Mouse (Mus musculus) lung, embryonic 14.5 days (tissue): ENCODE data around the gene Kdm1b. TPM values are rescaled to one million over a fixed set of nuclear protein-coding genes. Genes with fewer than 3 reads are reported as not detected.

Experiments used
- ATAC-seq: fragments of 200-750 bp; cut with Nextera tagmentation; 2 replicates; pipeline ENCODE4 v1.8.0; 2017; ENCODE audit warnings: mild to moderate bottlenecking, moderate TSS enrichment, moderate library complexity; ENCODE audit not compliant: insufficient read depth
- DNase-seq: peaks from one replicate; pipeline ENCODE4 v3.0.0-alpha.2; 2015
- H3K27ac ChIP-seq: fragments of 300-500 bp; sonication (generic); 2 replicates; pipeline ENCODE4 v1.5.1; 2014; ENCODE audit warnings: low read depth, mild to moderate bottlenecking, moderate library complexity
- H3K27me3 ChIP-seq: fragments of 300-500 bp; sonication (generic); 2 replicates; pipeline ENCODE4 v1.6.1; 2014; ENCODE audit warnings: low read length, control low read depth; ENCODE audit not compliant: insufficient read depth
- H3K36me3 ChIP-seq: fragments of 300-500 bp; sonication (generic); 2 replicates; pipeline ENCODE4 v1.6.1; 2014; ENCODE audit warnings: control low read depth; ENCODE audit not compliant: insufficient read depth
- H3K4me1 ChIP-seq: fragments of 300-500 bp; sonication (generic); 2 replicates; pipeline ENCODE4 v1.6.1; 2014; ENCODE audit warnings: antibody characterized with exemption, control low read depth; ENCODE audit not compliant: insufficient read depth
- H3K4me2 ChIP-seq: fragments of 300-500 bp; sonication (generic); 2 replicates; pipeline ENCODE4 v1.6.1; 2014; ENCODE audit warnings: mild to moderate bottlenecking
- H3K4me3 ChIP-seq: fragments of 300-500 bp; sonication (generic); 2 replicates; pipeline ENCODE4 v1.5.1; 2014; ENCODE audit warnings: low read depth, low read length
- H3K9ac ChIP-seq: fragments of 300-500 bp; sonication (generic); 2 replicates; pipeline ENCODE4 v1.6.1; 2014
- H3K9me3 ChIP-seq: fragments of 300-500 bp; sonication (generic); 2 replicates; pipeline ENCODE4 v1.6.1; 2016; ENCODE audit warnings: low read depth, low read length, control low read depth
- CTCF ChIP-seq: IDR thresholded peaks from 2 replicates; pipeline ENCODE4 v1.5.1; 2016; ENCODE audit warnings: antibody characterized with exemption, low read depth
- WGBS: fragments of 180-500 bp; shearing (Covaris S2); extraction: QIAGEN DNeasy Blood & Tissue Kit; methylation state at CpG from one replicate; pipeline ENCODE4 v1.1.7; 2014; 5-methylcytosine and 5-hydroxymethylcytosine counted together
- polyA plus RNA-seq: library from polyadenylated mRNA; unstranded; fragments of >200 nt; fragmentation: Nextera tagmentation; extraction: Ambion mirVana; gene quantifications from 2 replicates; pipeline ENCODE4 v1.2.1, GENCODE M21; 2014

Gene Kdm1b
- polyA plus RNA-seq, 1 experiment from 2014 or later, result 11.8 TPM

DNA sequence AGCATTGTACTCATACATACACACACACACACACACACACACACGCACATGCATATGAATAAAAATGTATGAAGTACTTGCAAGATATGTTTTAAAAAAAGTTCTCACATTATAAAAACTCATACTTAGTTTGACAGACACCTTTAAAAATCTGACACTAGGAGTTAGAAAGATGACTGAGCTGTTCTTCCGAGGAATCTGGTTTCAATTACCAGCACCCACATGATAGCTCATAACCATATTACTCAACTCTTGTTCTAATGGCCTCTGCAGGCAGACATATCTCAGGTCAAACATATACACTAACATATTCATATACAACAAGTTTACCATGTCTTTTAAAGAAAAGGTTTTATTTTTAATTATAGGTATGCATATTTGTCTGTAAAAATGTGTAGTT is 53.3 kb downstream of the Kdm1b start:
- H3K27me3 ChIP-seq, result no peaks in the 10 kb centered on the region
- no peak for TF ChIP-seq CTCF
- H3K9ac ChIP-seq, result no peak overlapping the region
- WGBS, result 83% methylated on average over 2 of the region's 2 CpGs
- H3K9me3 ChIP-seq, result no peaks in the 10 kb centered on the region
- no peak overlapping the region for H3K27ac ChIP-seq
- no peak overlapping the region for H3K4me3 ChIP-seq
- DNase-seq (no peak), ATAC-seq (no peak)
- peaks cover 88% of the 10 kb centered on the region for H3K36me3 ChIP-seq
- H3K4me2 ChIP-seq, result no peak overlapping the region
- no peaks in the 10 kb centered on the region for H3K4me1 ChIP-seq

GRCm38 (mm10) chr13:47099265-47099664 is 56.0 kb downstream of the Kdm1b start:
- peaks cover 73% of the 10 kb centered on the region for H3K36me3 ChIP-seq
- no peak overlapping the region for H3K4me3 ChIP-seq
- no peak overlapping the region for H3K9ac ChIP-seq
- no peaks in the 10 kb centered on the region for H3K9me3 ChIP-seq
- H3K4me2 ChIP-seq, result no peak overlapping the region
- TF ChIP-seq CTCF, result no peak
- WGBS, result 67% methylated on average over 7 of the region's 7 CpGs
- DNase-seq (no peak), ATAC-seq (no peak)
- 0 out of 2 replicates have a peak, but pooled peaks cover 3% of the 10 kb centered on the region for H3K4me1 ChIP-seq
- no peaks in the 10 kb centered on the region for H3K27me3 ChIP-seq
- H3K27ac ChIP-seq, result no peak overlapping the region

GRCm38 (mm10) chr13:47100587-47100986 is 57.3 kb downstream of the Kdm1b start:
- DNase-seq (no peak), ATAC-seq (no peak)
- Histone ChIP-seq H3K9me3 (no peaks in the 10 kb centered on the region), H3K4me1 (0 out of 2 replicates have a peak, but pooled peaks cover 3% of the 10 kb centered on the region), H3K9ac (no peak overlapping the region), H3K27ac (no peak overlapping the region), H3K4me3 (no peak overlapping the region), H3K4me2 (no peak overlapping the region), H3K36me3 (peaks cover 60% of the 10 kb centered on the region), H3K27me3 (no peaks in the 10 kb centered on the region)
- TF ChIP-seq CTCF, result no peak
- WGBS, result 88% methylated on average over 2 of the region's 2 CpGs

- WGBS, result 11% methylated on average over 2 of the region's 2 CpGs
Observed at GRCm38 (mm10) chr13:47104146-47104545, 60.8 kb downstream of the Kdm1b start.

GRCm38 (mm10) chr13:47104856-47105541 is 61.7 kb downstream of the Kdm1b start:
- ATAC-seq (no peak), DNase-seq (peak; percentile 71)
- TF ChIP-seq CTCF, result no peak
- H3K9me3 ChIP-seq, result no peaks in the 10 kb centered on the region
- H3K36me3 ChIP-seq, result peaks cover 20% of the 10 kb centered on the region
- 0 out of 2 replicates have a peak, but pooled peaks cover 3% of the 10 kb centered on the region for H3K4me1 ChIP-seq
- H3K27me3 ChIP-seq, result no peaks in the 10 kb centered on the region
- H3K27ac ChIP-seq, result peak overlapping the region; percentile 100
- H3K4me2 ChIP-seq, result peak overlapping the region; percentile 89
- WGBS, result 0% methylated on average over 25 of the region's 25 CpGs
- H3K9ac ChIP-seq, result peak overlapping the region; percentile 95
- H3K4me3 ChIP-seq, result peak overlapping the region; percentile 86

More at GRCm38 (mm10) chr13:47104146-47104545, 60.8 kb downstream of the Kdm1b start:
- H3K4me1 ChIP-seq, result 0 out of 2 replicates have a peak, but pooled peaks cover 3% of the 10 kb centered on the region
- H3K9ac ChIP-seq, result peak overlapping the region; percentile 95
- ATAC-seq, result no peak
- peak; percentile 42 for DNase-seq
- peaks cover 27% of the 10 kb centered on the region for H3K36me3 ChIP-seq
- H3K9me3 ChIP-seq, result no peaks in the 10 kb centered on the region
- H3K27me3 ChIP-seq, result no peaks in the 10 kb centered on the region
- no peak overlapping the region for H3K27ac ChIP-seq
- TF ChIP-seq CTCF, result no peak
- H3K4me2 ChIP-seq, result peak overlapping the region; percentile 89
- H3K4me3 ChIP-seq, result peak overlapping the region; percentile 86

GRCm38 (mm10) chr13:47105711-47106579 is 62.6 kb downstream of the Kdm1b start, which contains the start of gene Dek:
Gene Dek, minus strand, starts transcription at chr13:47106201.
- peak; percentile 55; the same call in 1 of the 2 replicates for TF ChIP-seq CTCF
- Histone ChIP-seq H3K4me3 (peak within 1 kb of the TSS; percentile 86), H3K27me3 (no peaks in the 10 kb centered on the region), H3K9ac (peak within 1 kb of the TSS; percentile 95), H3K4me1 (0 out of 2 replicates have a peak, but pooled peaks cover 3% of the 10 kb centered on the region), H3K9me3 (no peaks in the 10 kb centered on the region), H3K27ac (peak within 1 kb of the TSS; percentile 100), H3K36me3 (peaks cover 13% of the 10 kb centered on the region), H3K4me2 (peak within 1 kb of the TSS; percentile 89)
- WGBS, result under 1% methylated on average over 107 of the region's 129 CpGs
- peak; percentile 96 for DNase-seq
- peak; percentile 91 for ATAC-seq

DNA sequence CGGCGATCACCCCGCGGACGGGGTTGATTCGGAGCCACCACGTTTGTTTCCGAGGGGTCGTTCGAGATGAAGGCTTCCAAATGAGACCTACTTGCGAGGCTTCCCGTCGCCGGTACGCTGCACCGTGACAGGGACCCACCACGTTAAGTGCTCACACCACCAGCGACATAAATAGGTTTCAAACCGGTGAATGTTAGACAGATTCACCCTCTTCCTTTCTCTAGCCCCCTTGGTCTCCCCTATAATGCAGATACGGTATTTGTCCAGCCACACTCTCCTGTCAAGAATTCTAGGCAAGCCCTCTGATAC is 63.2 kb downstream of the Kdm1b start:
- DNase-seq (no peak), ATAC-seq (peak; percentile 14; the same call in 1 of the 2 replicates)
- Histone ChIP-seq H3K4me1 (0 out of 2 replicates have a peak, but pooled peaks cover 3% of the 10 kb centered on the region), H3K9me3 (no peaks in the 10 kb centered on the region), H3K4me2 (peak overlapping the region; percentile 89), H3K4me3 (peak overlapping the region; percentile 86), H3K27ac (peak overlapping the region; percentile 100), H3K36me3 (peaks cover 7% of the 10 kb centered on the region), H3K27me3 (no peaks in the 10 kb centered on the region), H3K9ac (peak overlapping the region; percentile 95)
- WGBS, result 1% methylated on average over 20 of the region's 20 CpGs
- no peak for TF ChIP-seq CTCF
